Mouse (Mus musculus) MEL (cell line): Measurements from ENCODE around the gene Ehd2. TPM values are rescaled to one million over a fixed set of nuclear protein-coding genes. Genes with fewer than 3 reads are reported as not detected.

Experiments used
- DNase-seq: peaks from one replicate; pipeline ENCODE4 v3.0.0; 2011; ENCODE audit warnings: low read depth, low spot score
- H3K27ac ChIP-seq: 2 replicates; pipeline ENCODE4 v1.5.1; 2012; ENCODE audit warnings: low read depth, mild to moderate bottlenecking, control low read depth, low read length, moderate library complexity; ENCODE audit not compliant: control insufficient read depth
- H3K27me3 ChIP-seq, 2 experiments: fragments of 150-350 bp in 1 of 2; sonication (generic) in 1 of 2; 2 replicates each; pipeline ENCODE4 v1.6.1; 2012; ENCODE audit warnings: low read length in 2 of 2, mild to moderate bottlenecking in 2 of 2, improper control_type of control experiment in 1 of 2, moderate library complexity in 1 of 2; ENCODE audit not compliant: insufficient read depth in 2 of 2, control insufficient read depth in 1 of 2
- H3K36me3 ChIP-seq, 2 experiments: 2 replicates each; pipeline ENCODE4 v1.6.1; 2012 to 2014; ENCODE audit warnings: low read length in 2 of 2, improper control_type of control experiment in 1 of 2, inconsistent platforms in 1 of 2, mild to moderate bottlenecking in 1 of 2; ENCODE audit not compliant: insufficient read depth in 2 of 2, control insufficient read depth in 1 of 2
- H3K4me1 ChIP-seq, 2 experiments: fragments of 150-350 bp in 1 of 2; sonication (generic) in 1 of 2; 2 replicates each; pipeline ENCODE4 v1.6.1; 2012; ENCODE audit warnings: low read length in 2 of 2, improper control_type of control experiment in 1 of 2, mild to moderate bottlenecking in 1 of 2; ENCODE audit not compliant: insufficient read depth in 2 of 2, control insufficient read depth in 1 of 2
- H3K4me3 ChIP-seq, 2 experiments: fragments of 150-350 bp in 1 of 2; sonication (generic) in 1 of 2; 2 replicates each; pipeline ENCODE4 v1.5.1; 2012; ENCODE audit warnings: low read depth in 2 of 2, low read length in 2 of 2, mild to moderate bottlenecking in 2 of 2, moderate library complexity in 2 of 2, control low read depth in 1 of 2, improper control_type of control experiment in 1 of 2; ENCODE audit not compliant: control insufficient read depth in 1 of 2, insufficient read depth in 1 of 2
- H3K79me2 ChIP-seq: 2 replicates; pipeline ENCODE4 v1.6.1; 2012; ENCODE audit warnings: mild to moderate bottlenecking, low read length, moderate library complexity; ENCODE audit not compliant: control insufficient read depth, poor library complexity, insufficient read depth
- H3K9ac ChIP-seq: 2 replicates; pipeline ENCODE4 v1.6.1; 2012; ENCODE audit warnings: low read depth, mild to moderate bottlenecking, control low read depth, low read length, moderate library complexity; ENCODE audit not compliant: control insufficient read depth, poor library complexity, severe bottlenecking
- H3K9me3 ChIP-seq: fragments of 150-350 bp; sonication (generic); replicated peaks from 2 replicates; pipeline ENCODE4 v1.6.1; 2012; ENCODE audit warnings: mild to moderate bottlenecking, low read length, improper control_type of control experiment, moderate library complexity; ENCODE audit not compliant: insufficient read depth
- BHLHE40 ChIP-seq: IDR thresholded peaks from 2 replicates; pipeline ENCODE4 v1.6.1; 2012; ENCODE audit warnings: low read depth, mild to moderate bottlenecking, inconsistent platforms, low read length, improper control_type of control experiment, borderline replicate concordance
- CHD1 ChIP-seq: IDR thresholded peaks from 2 replicates; pipeline ENCODE4 v1.6.1; 2012; ENCODE audit warnings: low read depth, mild to moderate bottlenecking, inconsistent platforms, low read length, improper control_type of control experiment
- CHD2 ChIP-seq: IDR thresholded peaks from 2 replicates; pipeline ENCODE4 v1.6.1; 2011; ENCODE audit warnings: low read length, improper control_type of control experiment
- CTCF ChIP-seq, 3 experiments: IDR thresholded peaks in 2 of 3; conservative IDR thresholded peaks in 1 of 3; 2 replicates each; pipeline ENCODE4 v1.5.1; 2011 to 2012; ENCODE audit warnings: low read length in 3 of 3, low read depth in 2 of 3, mild to moderate bottlenecking in 2 of 3, improper control_type of control experiment in 1 of 3, inconsistent platforms in 1 of 3, mixed read lengths in 1 of 3, moderate library complexity in 1 of 3; ENCODE audit not compliant: control insufficient read depth in 1 of 3, insufficient read depth in 1 of 3, poor library complexity in 1 of 3, severe bottlenecking in 1 of 3
- E2F4 ChIP-seq: IDR thresholded peaks from 2 replicates; pipeline ENCODE4 v1.6.1; 2011; ENCODE audit warnings: low read depth, low read length, improper control_type of control experiment, borderline replicate concordance
- ELF1 ChIP-seq: IDR thresholded peaks from 2 replicates; pipeline ENCODE4 v1.6.1; 2014; ENCODE audit warnings: low read depth, mild to moderate bottlenecking, inconsistent platforms, low read length, improper control_type of control experiment, moderate library complexity
- EP300 ChIP-seq, 2 experiments: IDR thresholded peaks; 2 replicates each; pipeline ENCODE4 v1.6.1; 2011; ENCODE audit warnings: improper control_type of control experiment in 2 of 2, low read length in 2 of 2, low read depth in 1 of 2, mild to moderate bottlenecking in 1 of 2
- GATA1 ChIP-seq: IDR thresholded peaks from 2 replicates; pipeline ENCODE4 v1.6.1; 2011; ENCODE audit warnings: low read depth, low read length, improper control_type of control experiment
- HCFC1 ChIP-seq: IDR thresholded peaks from 2 replicates; pipeline ENCODE4 v1.6.1; 2012; ENCODE audit warnings: low read depth, mild to moderate bottlenecking, inconsistent platforms, low read length, improper control_type of control experiment, moderate library complexity
- JUND ChIP-seq: IDR thresholded peaks from 2 replicates; pipeline ENCODE4 v1.6.1; 2011; ENCODE audit warnings: low read depth, mild to moderate bottlenecking, improper control_type of control experiment, low read length
- MAX ChIP-seq: IDR thresholded peaks from 2 replicates; pipeline ENCODE4 v1.6.1; 2011; ENCODE audit warnings: low read length, improper control_type of control experiment
- MAZ ChIP-seq: IDR thresholded peaks from 2 replicates; pipeline ENCODE4 v1.6.1; 2012; ENCODE audit warnings: low read depth, mild to moderate bottlenecking, inconsistent platforms, low read length, improper control_type of control experiment
- MEF2A ChIP-seq: IDR thresholded peaks from 2 replicates; pipeline ENCODE4 v1.6.1; 2014; ENCODE audit warnings: low read depth, mild to moderate bottlenecking, inconsistent platforms, low read length, improper control_type of control experiment; ENCODE audit not compliant: poor library complexity, insufficient replicate concordance, severe bottlenecking; ENCODE audit errors: extremely low read depth
- MXI1 ChIP-seq: IDR thresholded peaks from 2 replicates; pipeline ENCODE4 v1.6.1; 2011; ENCODE audit warnings: mild to moderate bottlenecking, low read depth, low read length, improper control_type of control experiment
- MYB ChIP-seq: IDR thresholded peaks from 2 replicates; pipeline ENCODE4 v1.6.1; 2011; ENCODE audit warnings: mild to moderate bottlenecking, low read depth, low read length, improper control_type of control experiment
- NRF1 ChIP-seq: IDR thresholded peaks from 2 replicates; pipeline ENCODE4 v1.6.1; 2014; ENCODE audit warnings: low read depth, mild to moderate bottlenecking, inconsistent platforms, low read length, improper control_type of control experiment, moderate library complexity; ENCODE audit not compliant: poor library complexity, insufficient read depth, severe bottlenecking
- POLR2A ChIP-seq, 2 experiments: IDR thresholded peaks; 2 replicates each; pipeline ENCODE4 v1.6.1; 2011 to 2012; ENCODE audit warnings: low read length in 2 of 2, mild to moderate bottlenecking in 2 of 2, control low read depth in 1 of 2, improper control_type of control experiment in 1 of 2, low read depth in 1 of 2, moderate library complexity in 1 of 2; ENCODE audit not compliant: control insufficient read depth in 1 of 2, insufficient read depth in 1 of 2, poor library complexity in 1 of 2
- POLR2AphosphoS2 ChIP-seq: IDR thresholded peaks from 2 replicates; pipeline ENCODE4 v1.6.1; 2011; ENCODE audit warnings: low read length, improper control_type of control experiment
- POLR2AphosphoS5 ChIP-seq: IDR thresholded peaks from 2 replicates; pipeline ENCODE4 v1.6.1; 2012; ENCODE audit warnings: low read depth, borderline replicate concordance, mild to moderate bottlenecking, inconsistent platforms, low read length, moderate library complexity, mixed read lengths
- RAD21 ChIP-seq: IDR thresholded peaks from 2 replicates; pipeline ENCODE4 v1.6.1; 2011; ENCODE audit warnings: mild to moderate bottlenecking, low read depth, low read length, improper control_type of control experiment
- RCOR1 ChIP-seq: IDR thresholded peaks from 2 replicates; pipeline ENCODE4 v1.6.1; 2012; ENCODE audit warnings: low read depth, mild to moderate bottlenecking, inconsistent platforms, low read length, improper control_type of control experiment
- SIN3A ChIP-seq: IDR thresholded peaks from 2 replicates; pipeline ENCODE4 v1.6.1; 2012; ENCODE audit warnings: low read length, improper control_type of control experiment, inconsistent platforms
- SMC3 ChIP-seq: IDR thresholded peaks from 2 replicates; pipeline ENCODE4 v1.6.1; 2011; ENCODE audit warnings: low read depth, low read length, improper control_type of control experiment
- TAL1 ChIP-seq: IDR thresholded peaks from 2 replicates; pipeline ENCODE4 v1.6.1; 2012; ENCODE audit warnings: mild to moderate bottlenecking, inconsistent platforms, low read length, moderate library complexity, mixed read lengths
- TBP ChIP-seq: IDR thresholded peaks from 2 replicates; pipeline ENCODE4 v1.8.0; 2011; ENCODE audit warnings: low read depth, low read length, improper control_type of control experiment
- TCF12 ChIP-seq: IDR thresholded peaks from 2 replicates; pipeline ENCODE4 v1.6.1; 2014; ENCODE audit warnings: low read depth, mild to moderate bottlenecking, inconsistent platforms, low read length, improper control_type of control experiment, moderate library complexity
- UBTF ChIP-seq: IDR thresholded peaks from 2 replicates; pipeline ENCODE4 v1.6.1; 2012; ENCODE audit warnings: low read depth, mild to moderate bottlenecking, inconsistent platforms, low read length, improper control_type of control experiment, moderate library complexity, borderline replicate concordance; ENCODE audit not compliant: insufficient read depth
- USF1 ChIP-seq: IDR thresholded peaks from 2 replicates; pipeline ENCODE4 v1.6.1; 2014; ENCODE audit warnings: low read depth, mild to moderate bottlenecking, inconsistent platforms, low read length, improper control_type of control experiment, moderate library complexity
- USF2 ChIP-seq, 2 experiments: IDR thresholded peaks; 2 replicates each; pipeline ENCODE4 v1.6.1; 2011 to 2012; ENCODE audit warnings: improper control_type of control experiment in 2 of 2, low read length in 2 of 2, borderline replicate concordance in 1 of 2, inconsistent platforms in 1 of 2, low read depth in 1 of 2, mild to moderate bottlenecking in 1 of 2; ENCODE audit not compliant: insufficient read depth in 1 of 2
- ZC3H11A ChIP-seq: IDR thresholded peaks from 2 replicates; pipeline ENCODE4 v1.6.1; 2012; ENCODE audit warnings: low read depth, mild to moderate bottlenecking, inconsistent platforms, low read length, improper control_type of control experiment
- ZMIZ1 ChIP-seq: IDR thresholded peaks from 2 replicates; pipeline ENCODE4 v1.6.1; 2012; ENCODE audit warnings: low read depth, mild to moderate bottlenecking, inconsistent platforms, low read length, improper control_type of control experiment, moderate library complexity
- ZNF384 ChIP-seq: IDR thresholded peaks from 2 replicates; pipeline ENCODE4 v1.6.1; 2012; ENCODE audit warnings: low read depth, mild to moderate bottlenecking, inconsistent platforms, low read length, improper control_type of control experiment
- polyA plus RNA-seq, 2 experiments: library from polyadenylated mRNA; stranded (reverse) in 1 of 2; unstranded in 1 of 2; fragments of >175 nt in 1 of 2; fragments of >200 nt in 1 of 2; gene quantifications; 2 replicates each; pipeline versions ENCODE4 v1.2.1 to v1.2.4; 2012; ENCODE audit warnings: low replicate concordance in 2 of 2, low read depth in 1 of 2; ENCODE audit not compliant: insufficient read length in 2 of 2, insufficient read depth in 1 of 2, missing spikeins in 1 of 2
- total RNA-seq: library from RNA; depleted of rRNA; stranded (reverse); fragments of 300-350 nt; gene quantifications from 2 replicates; pipeline ENCODE4 v1.2.3, GENCODE M21; 2012

The Ehd2 gene
- total and polyA plus RNA-seq, 3 experiments: 3.2 to 6.2 TPM; not detected in 1

DNA sequence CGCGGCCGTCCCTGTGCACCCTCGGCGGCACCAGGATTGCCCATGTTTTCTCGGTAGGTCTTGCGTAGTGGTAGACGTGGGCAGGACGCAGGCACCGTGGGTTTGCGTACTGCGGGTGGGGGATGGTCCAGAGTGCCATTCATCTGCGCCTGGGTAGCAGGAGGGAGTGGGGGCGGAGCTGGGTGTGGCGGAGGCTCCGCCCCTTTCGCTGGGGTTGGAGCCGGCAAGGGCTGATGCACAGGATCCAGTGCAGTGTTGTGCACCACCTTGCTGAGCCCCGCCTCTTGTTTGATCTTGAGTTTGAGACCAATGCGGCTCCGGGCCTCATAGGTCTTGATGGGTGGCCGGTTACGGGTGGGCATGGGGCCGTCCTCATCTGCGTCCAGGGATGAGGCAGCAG, 4.9 kb upstream of the Ehd2 start:
- Histone ChIP-seq H3K79me2 (no peaks in the 10 kb centered on the region), H3K27ac (no peak overlapping the region), H3K4me3 (no peak overlapping the region), H3K9me3 (no peaks in the 10 kb centered on the region), H3K9ac (no peak overlapping the region), H3K36me3 (no peaks in the 10 kb centered on the region), H3K27me3 (no peaks in the 10 kb centered on the region), H3K4me1 (no peaks in the 10 kb centered on the region)
- no peak for DNase-seq
- no peak for TF ChIP-seq POLR2AphosphoS2
- no peak for TF ChIP-seq MEF2A
- no peak for TF ChIP-seq CHD1
- no peak for TF ChIP-seq TCF12
- no peak for TF ChIP-seq USF2 (IDR thresholded peaks at IDR 0.05; ENCODE audit: borderline replicate concordance in 1 of 2, insufficient read depth in 1 of 2, low read depth in 1 of 2, low read length in 2 of 2)
- no peak for TF ChIP-seq BHLHE40

DNA sequence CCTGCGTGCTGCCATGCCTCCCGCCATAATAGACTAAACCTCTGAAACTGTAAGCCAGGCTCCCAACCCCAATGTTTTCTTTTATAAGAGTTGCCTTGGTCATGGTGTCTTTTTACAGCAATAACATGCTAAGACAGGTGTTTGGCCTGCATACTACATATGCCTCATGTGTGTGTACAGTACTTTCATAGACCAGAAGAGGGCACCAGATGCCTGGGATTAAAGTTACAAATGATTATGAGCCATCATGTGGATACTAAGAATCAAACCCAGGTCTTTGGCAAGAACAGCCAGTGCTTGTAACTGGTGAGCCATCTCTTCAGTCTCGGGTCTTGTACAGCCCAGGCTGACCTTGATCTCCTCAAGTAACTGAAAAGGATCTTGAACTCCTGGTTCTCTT, 2.3 kb upstream of the Ehd2 start:
- no peak overlapping the region for H3K27ac ChIP-seq
- H3K36me3 ChIP-seq: peaks cover 0 to 5% of the 10 kb centered on the region in 2 experiments; a peak in 1 of 4 replicates
- no peak overlapping the region for H3K4me3 ChIP-seq
- no peaks in the 10 kb centered on the region for H3K27me3 ChIP-seq
- H3K9ac ChIP-seq: no peak overlapping the region
- no peaks in the 10 kb centered on the region for H3K9me3 ChIP-seq
- H3K4me1 ChIP-seq: peaks cover 5 to 9% of the 10 kb centered on the region in 2 experiments
- no peaks in the 10 kb centered on the region for H3K79me2 ChIP-seq
- peak; percentile 63 for DNase-seq
- TF ChIP-seq POLR2AphosphoS5 (no peak), RAD21 (peak; percentile 57), BHLHE40 (no peak), USF1 (no peak), TBP (no peak), MAZ (no peak), MAX (no peak), EP300 (IDR thresholded peaks at IDR 0.05; ENCODE audit: low read depth in 1 of 2, low read length in 2 of 2) (no peak), NRF1 (no peak), MXI1 (no peak), ELF1 (no peak), ZMIZ1 (no peak), POLR2A (IDR thresholded peaks at IDR 0.05; ENCODE audit: control insufficient read depth in 1 of 2, insufficient read depth in 1 of 2, low read depth in 1 of 2, low read length in 2 of 2, poor library complexity in 1 of 2) (no peak), HCFC1 (no peak), TAL1 (no peak), SIN3A (no peak), ZNF384 (no peak), UBTF (no peak), ZC3H11A (peak; percentile 30; the same call in 1 of the 2 replicates), MYB (no peak), E2F4 (no peak), CHD2 (no peak), CHD1 (no peak), JUND (no peak), USF2 (IDR thresholded peaks at IDR 0.05; ENCODE audit: borderline replicate concordance in 1 of 2, insufficient read depth in 1 of 2, low read depth in 1 of 2, low read length in 2 of 2) (no peak), RCOR1 (no peak), CTCF (IDR thresholded peaks at IDR 0.05 in 2 of 3, conservative IDR thresholded peaks at IDR 0.05 in 1 of 3; ENCODE audit: control insufficient read depth in 1 of 3, insufficient read depth in 1 of 3, low read depth in 2 of 3, low read length in 3 of 3, poor library complexity in 1 of 3, severe bottlenecking in 1 of 3) (peak in 2 of 3 experiments; percentile 56 to 61; a peak in 4 of 6 replicates), GATA1 (no peak), SMC3 (peak; percentile 48)
